In the genomic region with DNA sequence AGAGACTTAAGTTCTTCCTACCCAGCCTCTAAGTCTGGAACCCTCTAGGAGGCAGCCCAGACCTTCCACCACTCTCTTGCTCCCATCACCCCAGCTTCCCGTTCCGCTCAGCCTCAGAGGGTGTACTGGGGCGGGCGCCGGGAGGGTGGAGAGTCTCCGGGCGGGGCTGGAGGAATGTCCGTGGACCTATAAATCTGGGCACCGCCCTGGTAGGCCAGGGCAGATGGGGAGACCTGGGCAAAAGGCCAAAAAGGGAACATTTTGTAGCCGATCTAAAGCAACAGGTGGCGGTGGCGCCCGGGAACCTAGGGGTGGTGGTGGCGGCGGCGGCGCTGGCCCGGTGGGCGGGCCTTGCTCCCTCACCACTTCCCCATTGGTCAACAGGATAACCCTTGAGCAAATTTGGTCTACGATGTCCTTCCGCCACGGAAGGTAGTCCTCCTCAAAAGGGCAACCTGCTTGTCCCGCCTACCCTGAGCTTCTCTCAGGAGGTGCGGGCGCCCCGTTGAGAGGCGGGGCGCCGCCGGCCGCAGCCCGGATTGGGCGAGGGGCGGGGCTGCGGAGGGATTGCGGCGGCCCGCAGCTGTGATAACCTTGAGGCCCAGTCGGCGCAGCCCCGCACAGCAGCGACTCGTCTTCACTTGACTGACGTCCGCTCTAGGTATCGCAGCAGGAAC, we compare ENCODE assay signal across 8 mouse cellular contexts. TPM values are rescaled to one million over a fixed set of nuclear protein-coding genes. Genes with fewer than 3 reads are reported as not detected.
A peak's percentile ranks its signal among the peaks of the same experiment; 100 is the strongest.
DNase-seq lines count a peak whose midpoint lies in the region; ATAC-seq lines count a peak whose summit lies in the region.

A gene (plus strand): TSS at position 411 of the 677 bp plus-strand sequence.

- under 1% methylated on average over 46 of the region's 46 CpGs for WGBS in heart, embryonic 10.5 days
- under 1% methylated on average over 46 of the region's 46 CpGs for WGBS in kidney, embryonic 15.5 days

- peaks cover 28% of the 10 kb centered on the region for H3K4me1 ChIP-seq in heart, embryonic 10.5 days
- H3K4me1 ChIP-seq in kidney, embryonic 15.5 days: peaks cover 37% of the 10 kb centered on the region

- H3K4me3 ChIP-seq in heart, embryonic 10.5 days: peak within 1 kb of the TSS; percentile 78
- H3K4me3 ChIP-seq in kidney, embryonic 15.5 days (replicated peaks): peak within 1 kb of the TSS; percentile 93

- H3K9me3 ChIP-seq in heart, embryonic 10.5 days: no peaks in the 10 kb centered on the region
- H3K9me3 ChIP-seq in kidney, embryonic 15.5 days (replicated peaks): no peaks in the 10 kb centered on the region

- H3K27ac ChIP-seq in heart, embryonic 10.5 days: peak within 1 kb of the TSS; percentile 97
- H3K27ac ChIP-seq in kidney, embryonic 15.5 days: peak within 1 kb of the TSS; percentile 98

- H3K36me3 ChIP-seq in heart, embryonic 10.5 days: peaks cover 24% of the 10 kb centered on the region
- peaks cover 16% of the 10 kb centered on the region for H3K36me3 ChIP-seq in kidney, embryonic 15.5 days

- peak; percentile 94 to 96 for DNase-seq in B cell, adult 2 months
- peak; percentile 100 for DNase-seq in brain, adult 2 months (ENCODE audit: low read depth, low spot score)
- peak; percentile 99 for DNase-seq in heart, embryonic 10.5 days (ENCODE audit: low spot score)
- DNase-seq in liver: peak; percentile 91
- DNase-seq in spleen, postnatal 4 days (ENCODE audit: low spot score in 2 of 2): peak; percentile 88 to 92

- H3K27me3 ChIP-seq in heart, embryonic 10.5 days (ENCODE audit: insufficient read depth, poor library complexity, severe bottlenecking): no peaks in the 10 kb centered on the region
- H3K27me3 ChIP-seq in kidney, embryonic 15.5 days: no peaks in the 10 kb centered on the region

- peak within 1 kb of the TSS; percentile 75 for H3K4me2 ChIP-seq in kidney, embryonic 15.5 days

- ATAC-seq in erythroblast, adult 5-6 weeks (replicated peaks; ENCODE audit: low FRiP score, poor library complexity, severe bottlenecking): peak; percentile 51; the same call in 1 of the 2 replicates
- ATAC-seq in kidney, embryonic 15.5 days (replicated peaks; ENCODE audit: low FRiP score): peak; percentile 95
- peak; percentile 72 for ATAC-seq in monocyte, adult 5-6 weeks (replicated peaks; ENCODE audit: insufficient number of reproducible peaks, low FRiP score, low TSS enrichment, poor library complexity, severe bottlenecking)

- H3K9ac ChIP-seq in kidney, embryonic 15.5 days: peak within 1 kb of the TSS; percentile 89

RNA-seq across cellular contexts. Expression of the gene that starts here (rescaled TPM):
- 36.3 and 60.8 TPM in 2 replicates for total RNA-seq in erythroblast, adult 5-6 weeks (2015; ENCODE audit: low replicate concordance)
- total RNA-seq in erythroblast, adult 5-6 weeks (2017; ENCODE audit: low replicate concordance): 150 and 158 TPM in 2 replicates
- polyA plus RNA-seq in heart, embryonic 10.5 days (2016; fragmentation: Nextera tagmentation; extraction: Ambion mirVana): 2,435 and 2,436 TPM in 2 replicates
- polyA plus RNA-seq in kidney, embryonic 15.5 days (2015; fragmentation: Nextera tagmentation; extraction: Ambion mirVana): 1,267 and 1,340 TPM in 2 replicates
- 498 to 575 TPM (median 546 TPM) in 3 replicates for total RNA-seq in monocyte, adult 5-6 weeks (2017)

Comparison
In these comparisons a context has a peak if more than half of its experiments do, and no peak if none do; other contexts are left out.
1. Peak in every context shown above with its lines: DNase-seq, ATAC-seq, H3K4me3 ChIP-seq and H3K27ac ChIP-seq.